Mouse (Mus musculus): Measurements from ENCODE around the gene Fem1b. TPM values are rescaled to one million over a fixed set of nuclear protein-coding genes. Genes with fewer than 3 reads are reported as not detected.

The Fem1b gene
- polyA plus RNA-seq, 1 experiment from 2014 or later = 19.5 TPM

GRCm38 (mm10) chr9:62843356-62844024, 31.8 kb upstream of the Fem1b start:
- Histone ChIP-seq H3K9ac (no peak overlapping the region), H3K27ac (no peak overlapping the region), H3K4me1 (peaks cover 39% of the 10 kb centered on the region), H3K27me3 (replicated peaks) (no peaks in the 10 kb centered on the region), H3K36me3 (peaks cover 16% of the 10 kb centered on the region), H3K9me3 (replicated peaks) (no peaks in the 10 kb centered on the region), H3K4me3 (no peak overlapping the region), H3K4me2 (no peak overlapping the region)
- no peak for ATAC-seq
- WGBS (ENCODE audit: insufficient replicate concordance) = 80% methylated on average over 10 of the region's 10 CpGs

GRCm38 (mm10) chr9:62839172-62839770, 27.5 kb upstream of the Fem1b start:
- Histone ChIP-seq H3K4me1 (peaks cover 61% of the 10 kb centered on the region), H3K27me3 (replicated peaks) (no peaks in the 10 kb centered on the region), H3K27ac (peak overlapping the region; percentile 90), H3K4me3 (peak overlapping the region; percentile 76), H3K4me2 (peak overlapping the region; percentile 89), H3K9me3 (replicated peaks) (no peaks in the 10 kb centered on the region), H3K9ac (peak overlapping the region; percentile 94), H3K36me3 (no peaks in the 10 kb centered on the region)
- WGBS (ENCODE audit: insufficient replicate concordance) = 7% methylated on average over 14 of the region's 14 CpGs
- ATAC-seq = no peak; the same call in 1 of the 2 replicates

DNA sequence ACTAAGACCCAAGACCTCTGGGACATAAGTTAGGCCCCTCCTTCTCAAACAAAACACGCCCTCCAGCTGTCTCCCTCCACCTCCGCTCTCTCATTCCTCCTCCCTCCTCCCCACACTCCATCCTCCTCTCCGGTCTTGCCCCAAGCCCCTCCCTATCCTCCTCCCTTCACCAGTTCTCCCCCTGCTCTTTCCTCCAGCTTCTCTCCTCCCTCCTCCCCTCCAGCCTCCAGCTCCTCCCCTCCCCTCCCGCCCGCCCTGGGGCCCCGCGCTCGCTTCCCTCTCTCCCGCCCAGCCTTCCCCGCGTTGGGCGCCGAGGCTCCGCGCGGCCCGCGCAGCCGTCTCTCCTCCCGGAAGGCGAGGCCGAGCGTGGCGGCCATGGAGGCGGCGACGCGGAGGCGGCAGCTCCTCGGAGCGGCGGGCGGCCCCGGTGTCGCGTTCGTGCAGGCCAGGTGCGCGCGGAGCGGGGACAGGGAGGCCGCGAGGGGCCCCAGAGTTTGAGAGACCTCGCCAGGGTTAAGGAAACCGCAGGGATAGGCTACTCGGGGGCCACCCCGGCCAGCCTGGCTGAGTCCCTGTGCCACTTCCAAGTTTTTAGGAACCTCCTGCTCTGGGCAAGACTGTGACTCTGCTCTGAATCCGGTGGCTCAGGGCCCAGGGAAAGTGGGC, 26.9 kb upstream of the Fem1b start, which contains the start of gene Cln6:
Gene Cln6, plus strand, starts transcription at position 280 of the 666 bp plus-strand sequence.
- H3K9ac ChIP-seq = peak within 1 kb of the TSS; percentile 94
- H3K27me3 ChIP-seq (replicated peaks) = no peaks in the 10 kb centered on the region
- WGBS (ENCODE audit: insufficient replicate concordance) = 2% methylated on average over 36 of the region's 48 CpGs
- H3K4me1 ChIP-seq = peaks cover 61% of the 10 kb centered on the region
- H3K4me3 ChIP-seq = peak within 1 kb of the TSS; percentile 76
- H3K36me3 ChIP-seq = no peaks in the 10 kb centered on the region
- peak; percentile 96 for ATAC-seq
- H3K4me2 ChIP-seq = peak within 1 kb of the TSS; percentile 89
- no peaks in the 10 kb centered on the region for H3K9me3 ChIP-seq (replicated peaks)
- peak within 1 kb of the TSS; percentile 90 for H3K27ac ChIP-seq

- peak overlapping the region; percentile 76 for H3K4me3 ChIP-seq
- no peak for ATAC-seq
- H3K9ac ChIP-seq = peak overlapping the region; percentile 94
- no peaks in the 10 kb centered on the region for H3K9me3 ChIP-seq (replicated peaks)
- H3K4me2 ChIP-seq = peak overlapping the region; percentile 89
- peaks cover 60% of the 10 kb centered on the region for H3K4me1 ChIP-seq
- H3K27me3 ChIP-seq (replicated peaks) = no peaks in the 10 kb centered on the region
- peak overlapping the region; percentile 90 for H3K27ac ChIP-seq
- 6% methylated on average over 8 of the region's 8 CpGs for WGBS (ENCODE audit: insufficient replicate concordance)
- no peaks in the 10 kb centered on the region for H3K36me3 ChIP-seq
These were observed 26.4 kb upstream of the Fem1b start for GRCm38 (mm10) chr9:62838146-62838505.

DNA sequence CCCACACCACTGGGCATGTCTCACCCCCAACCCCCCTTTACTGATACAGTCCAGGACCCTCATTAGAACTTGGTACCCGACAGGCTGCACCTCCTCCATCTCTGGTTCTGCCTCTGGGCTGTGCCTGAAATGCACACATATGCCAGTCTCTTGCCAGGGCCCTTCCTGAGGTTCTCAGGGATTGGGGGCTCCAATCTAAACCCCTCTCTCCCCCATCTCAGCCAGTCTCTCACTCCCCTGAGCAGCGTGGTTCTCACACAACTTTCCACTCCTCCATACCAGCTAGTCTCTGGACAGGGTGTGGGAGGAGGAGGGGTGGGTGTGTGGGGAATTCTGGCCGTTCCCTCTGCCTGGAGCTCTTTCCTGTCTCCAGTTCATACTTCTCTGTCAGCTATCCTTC, 25.9 kb upstream of the Fem1b start:
- peaks cover 55% of the 10 kb centered on the region for H3K4me1 ChIP-seq
- H3K27ac ChIP-seq = peak overlapping the region; percentile 90
- no peaks in the 10 kb centered on the region for H3K9me3 ChIP-seq (replicated peaks)

DNA sequence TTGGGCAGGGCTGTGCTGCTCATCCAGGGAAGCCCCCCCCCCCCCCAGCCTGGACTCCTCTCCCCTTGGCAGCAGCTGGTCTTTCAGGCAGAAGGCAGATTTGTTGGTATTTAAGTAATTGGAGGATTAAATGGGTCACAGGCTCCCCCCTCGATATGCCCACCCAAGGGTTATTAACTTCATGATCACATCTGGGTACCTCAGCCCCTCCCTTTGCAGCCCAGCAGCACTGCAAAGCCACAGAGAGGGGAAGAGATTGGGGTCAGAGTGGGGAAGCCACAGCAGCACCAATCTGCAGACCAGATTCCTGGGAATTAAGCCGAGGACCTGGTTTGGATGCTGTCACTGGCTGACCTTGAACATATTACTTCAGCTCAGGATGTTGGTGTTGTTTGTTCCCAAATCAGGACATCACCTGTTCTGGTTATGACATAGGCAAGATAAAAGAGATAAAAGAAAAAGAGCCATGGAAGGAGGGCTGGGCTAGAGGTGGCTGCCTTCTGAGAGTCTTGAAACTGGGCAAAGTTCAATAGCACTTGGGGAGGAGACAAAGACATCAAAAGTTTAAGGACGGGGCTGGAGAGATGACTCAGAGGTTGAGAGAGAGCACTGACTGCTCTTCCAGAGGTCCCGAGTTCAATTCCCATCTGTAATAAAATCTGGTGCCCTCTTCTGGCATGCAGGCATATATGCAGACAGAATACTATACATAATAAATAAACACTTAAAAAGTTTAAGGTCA, 24.1 kb upstream of the Fem1b start:
- no peak overlapping the region for H3K9ac ChIP-seq
- H3K4me3 ChIP-seq = no peak overlapping the region
- H3K27me3 ChIP-seq (replicated peaks) = no peaks in the 10 kb centered on the region
- H3K9me3 ChIP-seq (replicated peaks) = no peaks in the 10 kb centered on the region
- H3K4me1 ChIP-seq = peaks cover 49% of the 10 kb centered on the region
- ATAC-seq = no peak
- H3K4me2 ChIP-seq = no peak overlapping the region
- H3K36me3 ChIP-seq = no peaks in the 10 kb centered on the region
- no peak overlapping the region for H3K27ac ChIP-seq
- 44% methylated on average over 4 of the region's 4 CpGs for WGBS (ENCODE audit: insufficient replicate concordance)

More for the DNA sequence above, 25.9 kb upstream of the Fem1b start:
- H3K36me3 ChIP-seq = no peaks in the 10 kb centered on the region
- H3K27me3 ChIP-seq (replicated peaks) = no peaks in the 10 kb centered on the region
- no peak for ATAC-seq
- WGBS (ENCODE audit: insufficient replicate concordance) = 40% methylated on average over 3 of the region's 3 CpGs
- H3K4me2 ChIP-seq = peak overlapping the region; percentile 89
- peak overlapping the region; percentile 76; the same call in 1 of the 2 replicates for H3K4me3 ChIP-seq
- peak overlapping the region; percentile 94 for H3K9ac ChIP-seq

DNA sequence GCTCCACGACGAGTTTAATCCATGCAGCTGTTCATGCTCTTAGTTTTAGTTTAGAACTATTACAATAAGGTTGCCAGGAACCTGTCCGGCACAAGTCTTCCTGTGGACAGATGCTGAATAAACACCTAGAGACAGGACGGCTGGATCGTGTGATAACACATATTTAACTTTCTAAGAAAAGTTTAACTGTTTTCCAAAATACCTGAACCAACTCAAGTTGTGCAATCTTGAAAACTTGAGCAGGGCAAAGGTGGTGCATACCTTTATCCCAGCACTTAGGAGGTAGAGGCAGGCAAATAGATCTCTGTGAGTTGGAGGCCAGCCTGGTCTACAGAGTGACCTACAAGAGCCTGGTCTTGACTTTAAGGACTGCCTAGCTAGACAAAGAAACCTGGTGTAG, 23.2 kb upstream of the Fem1b start:
- Histone ChIP-seq H3K27me3 (replicated peaks) (no peaks in the 10 kb centered on the region), H3K9me3 (replicated peaks) (no peaks in the 10 kb centered on the region), H3K4me3 (no peak overlapping the region), H3K9ac (no peak overlapping the region), H3K27ac (no peak overlapping the region), H3K36me3 (no peaks in the 10 kb centered on the region), H3K4me1 (peaks cover 40% of the 10 kb centered on the region), H3K4me2 (no peak overlapping the region)
- 59% methylated on average over 5 of the region's 5 CpGs for WGBS (ENCODE audit: insufficient replicate concordance)
- ATAC-seq = no peak

DNA sequence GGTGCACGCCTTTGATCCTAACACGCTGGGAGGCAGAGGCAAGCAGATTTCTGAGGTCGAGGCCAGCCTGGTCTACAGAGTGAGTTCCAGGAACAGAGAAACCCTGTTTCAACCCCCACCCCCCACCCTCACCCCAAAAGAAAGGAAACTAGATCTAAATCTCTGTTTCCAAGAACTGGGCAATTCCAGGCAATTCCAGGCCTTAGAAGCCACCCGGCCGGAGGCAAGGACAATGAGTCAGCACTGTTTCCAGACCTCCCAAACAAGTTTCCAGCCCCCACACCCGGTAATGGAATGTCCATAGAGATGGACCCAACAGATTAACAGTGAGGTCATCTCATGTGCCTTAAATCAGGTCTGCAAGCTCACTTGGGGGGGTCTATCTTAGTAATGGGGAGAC, 18.1 kb upstream of the Fem1b start:
- Histone ChIP-seq H3K27me3 (replicated peaks) (no peaks in the 10 kb centered on the region), H3K9ac (no peak overlapping the region), H3K9me3 (replicated peaks) (no peaks in the 10 kb centered on the region), H3K4me1 (peaks cover 46% of the 10 kb centered on the region), H3K36me3 (no peaks in the 10 kb centered on the region), H3K27ac (no peak overlapping the region), H3K4me3 (no peak overlapping the region), H3K4me2 (no peak overlapping the region)
- 66% methylated on average over 6 of the region's 6 CpGs for WGBS (ENCODE audit: insufficient replicate concordance)
- ATAC-seq = no peak

DNA sequence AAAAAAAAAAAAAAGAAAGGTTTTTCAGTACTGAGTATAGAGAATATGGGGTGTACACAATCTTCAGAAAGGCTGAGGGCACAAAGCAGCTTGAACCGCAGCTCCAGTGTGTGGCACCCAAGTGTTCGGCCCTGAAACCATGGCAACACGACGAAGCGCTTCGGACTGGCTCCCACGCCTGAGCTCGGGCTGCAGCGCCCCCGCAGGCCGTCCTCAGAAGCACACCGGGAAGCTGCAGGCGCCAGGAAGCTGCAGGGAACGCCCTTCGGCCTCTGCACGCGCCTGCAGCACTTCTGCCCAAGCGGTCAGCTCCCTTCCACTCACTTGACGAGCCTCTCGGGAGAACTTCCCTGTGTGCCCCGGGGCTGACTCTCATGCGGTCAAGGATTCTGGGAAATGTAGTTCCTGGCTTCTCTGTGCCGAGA, 16.9 kb upstream of the Fem1b start:
- Histone ChIP-seq H3K4me1 (peaks cover 47% of the 10 kb centered on the region), H3K27me3 (replicated peaks) (no peaks in the 10 kb centered on the region), H3K9me3 (replicated peaks) (no peaks in the 10 kb centered on the region), H3K4me2 (peak overlapping the region; percentile 84), H3K36me3 (no peaks in the 10 kb centered on the region), H3K4me3 (peak overlapping the region; percentile 50), H3K27ac (peak overlapping the region; percentile 81), H3K9ac (no peak overlapping the region)
- peak; percentile 86 for ATAC-seq
- WGBS (ENCODE audit: insufficient replicate concordance) = under 1% methylated on average over 23 of the region's 23 CpGs

DNA sequence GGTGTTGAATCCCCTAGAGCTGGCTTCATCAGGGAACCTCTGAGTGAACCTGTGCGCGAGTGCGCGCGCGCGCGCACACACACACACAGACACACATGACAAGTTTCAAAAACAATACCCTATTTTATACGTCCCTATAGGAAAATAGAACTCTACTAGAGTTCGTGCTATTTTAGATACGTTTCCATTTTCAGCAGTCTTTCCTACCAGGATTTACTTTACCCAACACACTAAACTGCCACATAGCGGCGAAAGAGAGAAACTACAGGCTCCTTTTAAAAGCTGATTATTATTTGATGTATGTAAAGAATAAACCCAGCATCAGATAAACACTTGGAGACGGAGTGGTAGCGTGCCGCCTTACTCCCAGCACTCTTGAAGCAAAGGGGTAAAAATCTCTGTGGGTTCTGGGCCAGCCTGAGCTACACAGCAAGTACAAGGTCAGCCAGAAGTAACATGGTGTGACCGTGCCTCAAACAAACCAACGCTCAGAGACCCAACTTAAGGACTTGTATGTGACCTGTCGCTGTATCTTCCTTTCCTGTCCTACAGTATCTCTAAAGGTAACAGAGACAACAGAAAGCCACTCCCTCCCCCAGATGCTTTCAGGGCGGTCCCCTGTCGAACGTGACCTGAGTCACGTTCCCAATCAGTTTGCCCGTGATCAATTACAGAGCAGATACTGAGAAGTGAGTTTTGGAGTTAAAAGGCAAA, 16.4 kb upstream of the Fem1b start:
- H3K27ac ChIP-seq = peak overlapping the region; percentile 81
- peak; percentile 50 for ATAC-seq
- H3K9me3 ChIP-seq (replicated peaks) = no peaks in the 10 kb centered on the region
- WGBS (ENCODE audit: insufficient replicate concordance) = 3% methylated on average over 24 of the region's 24 CpGs
- H3K9ac ChIP-seq = peak overlapping the region; percentile 65
- peak overlapping the region; percentile 84 for H3K4me2 ChIP-seq
- H3K4me1 ChIP-seq = peaks cover 47% of the 10 kb centered on the region
- H3K36me3 ChIP-seq = no peaks in the 10 kb centered on the region
- peak overlapping the region; percentile 50 for H3K4me3 ChIP-seq
- no peaks in the 10 kb centered on the region for H3K27me3 ChIP-seq (replicated peaks)

GRCm38 (mm10) chr9:62826456-62826855, 14.7 kb upstream of the Fem1b start:
- Histone ChIP-seq H3K4me2 (peak overlapping the region; percentile 46), H3K9ac (peak overlapping the region; percentile 34; the same call in 1 of the 2 replicates), H3K27ac (peak overlapping the region; percentile 69), H3K4me1 (peaks cover 47% of the 10 kb centered on the region), H3K9me3 (replicated peaks) (no peaks in the 10 kb centered on the region), H3K36me3 (no peaks in the 10 kb centered on the region), H3K27me3 (replicated peaks) (no peaks in the 10 kb centered on the region), H3K4me3 (no peak overlapping the region)
- ATAC-seq = no peak
- 28% methylated on average over 7 of the region's 7 CpGs for WGBS (ENCODE audit: insufficient replicate concordance)

Measured in liver, embryonic 12.5 days (tissue).